Mouse (Mus musculus) left cerebral cortex, adult 11 months (tissue): ENCODE measurements around the gene Gm16181.

Source experiments
- DNase-seq: peaks from one replicate; pipeline ENCODE4 v3.0.0; 2022; ENCODE audit warnings: low spot score

Gene Gm16181

GRCm38 (mm10) chr17:35195631-35196320 lies 24.9 kb upstream of the Gm16181 start:
- peak; percentile 65 for DNase-seq

- no peak for DNase-seq
These were observed 24.4 kb upstream of the Gm16181 start for GRCm38 (mm10) chr17:35196321-35196641.

DNA sequence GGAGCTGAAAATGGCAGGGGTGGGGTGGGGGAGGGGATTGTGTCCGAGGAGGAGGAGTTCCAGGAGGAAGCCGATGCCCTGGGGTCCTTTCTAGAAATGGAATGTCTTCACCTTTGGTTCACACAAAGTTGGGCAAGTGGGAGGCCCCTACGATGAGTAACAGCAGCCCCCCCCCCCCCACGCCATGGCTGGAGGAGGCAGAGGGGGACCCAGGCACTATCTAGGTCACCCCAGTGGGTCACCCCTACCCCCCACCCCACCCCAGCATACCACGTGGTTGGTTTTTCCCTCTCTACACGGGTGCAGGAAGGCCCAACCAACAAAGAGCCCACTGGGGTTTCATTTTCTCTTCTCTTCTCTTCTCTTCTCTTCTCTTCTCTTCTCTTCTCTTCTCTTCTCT lies 23.5 kb upstream of the Gm16181 start:
- no peak for DNase-seq

GRCm38 (mm10) chr17:35198029-35198428 lies 22.6 kb upstream of the Gm16181 start:
- no peak for DNase-seq

- no peak for DNase-seq
These were observed 21.7 kb upstream of the Gm16181 start for GRCm38 (mm10) chr17:35198946-35199345.

GRCm38 (mm10) chr17:35200398-35200797 lies 20.2 kb upstream of the Gm16181 start:
- DNase-seq = no peak

GRCm38 (mm10) chr17:35201128-35201527 lies 19.5 kb upstream of the Gm16181 start:
- no peak for DNase-seq

GRCm38 (mm10) chr17:35201787-35202186 lies 18.8 kb upstream of the Gm16181 start, which contains the start of gene Tnf:
TSS of gene Tnf (minus strand) at chr17:35202007.
- DNase-seq = no peak

DNA sequence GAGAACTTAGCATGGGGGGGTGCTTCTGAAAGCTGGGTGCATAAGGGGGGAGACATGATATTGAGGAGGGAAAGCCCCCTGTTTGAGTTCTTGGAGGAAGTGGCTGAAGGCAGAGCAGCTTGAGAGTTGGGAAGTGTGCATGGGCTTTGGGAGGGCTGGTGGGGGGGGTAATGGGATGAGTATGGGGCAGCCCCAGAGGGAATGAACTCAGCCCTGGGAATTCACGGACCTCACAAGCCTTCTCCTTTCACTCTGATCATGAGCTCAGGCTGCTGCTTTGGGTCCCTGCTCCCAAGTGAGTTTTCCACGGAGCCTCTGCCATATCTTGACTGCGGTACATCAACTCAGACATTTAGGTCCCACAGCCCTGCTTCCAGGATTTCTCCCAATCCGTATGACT lies 18.2 kb upstream of the Gm16181 start:
- DNase-seq = no peak

GRCm38 (mm10) chr17:35204494-35205379 lies 15.9 kb upstream of the Gm16181 start, which contains the start of gene Lta:
TSS of gene Lta (minus strand) at chr17:35205351.
- DNase-seq = no peak

DNA sequence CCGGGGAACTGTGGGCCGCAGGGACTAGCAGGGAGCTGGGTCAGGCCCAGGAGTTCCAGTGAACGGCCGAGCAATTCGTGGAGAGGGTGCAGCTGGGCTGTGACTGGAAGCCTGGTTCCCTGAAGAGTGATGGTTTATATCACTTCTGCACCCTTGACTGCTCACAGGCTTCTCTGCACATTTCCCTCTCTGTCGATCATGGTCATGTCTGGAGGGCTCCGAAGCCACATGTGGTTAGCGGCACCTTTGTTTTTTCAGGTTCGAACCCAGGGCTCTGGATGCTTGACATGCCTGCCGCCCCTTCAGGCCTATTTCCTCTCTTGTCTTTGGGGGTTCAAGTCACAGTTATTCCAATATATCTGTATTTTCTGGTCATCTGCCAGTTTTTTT lies 15.3 kb upstream of the Gm16181 start:
- no peak for DNase-seq

DNA sequence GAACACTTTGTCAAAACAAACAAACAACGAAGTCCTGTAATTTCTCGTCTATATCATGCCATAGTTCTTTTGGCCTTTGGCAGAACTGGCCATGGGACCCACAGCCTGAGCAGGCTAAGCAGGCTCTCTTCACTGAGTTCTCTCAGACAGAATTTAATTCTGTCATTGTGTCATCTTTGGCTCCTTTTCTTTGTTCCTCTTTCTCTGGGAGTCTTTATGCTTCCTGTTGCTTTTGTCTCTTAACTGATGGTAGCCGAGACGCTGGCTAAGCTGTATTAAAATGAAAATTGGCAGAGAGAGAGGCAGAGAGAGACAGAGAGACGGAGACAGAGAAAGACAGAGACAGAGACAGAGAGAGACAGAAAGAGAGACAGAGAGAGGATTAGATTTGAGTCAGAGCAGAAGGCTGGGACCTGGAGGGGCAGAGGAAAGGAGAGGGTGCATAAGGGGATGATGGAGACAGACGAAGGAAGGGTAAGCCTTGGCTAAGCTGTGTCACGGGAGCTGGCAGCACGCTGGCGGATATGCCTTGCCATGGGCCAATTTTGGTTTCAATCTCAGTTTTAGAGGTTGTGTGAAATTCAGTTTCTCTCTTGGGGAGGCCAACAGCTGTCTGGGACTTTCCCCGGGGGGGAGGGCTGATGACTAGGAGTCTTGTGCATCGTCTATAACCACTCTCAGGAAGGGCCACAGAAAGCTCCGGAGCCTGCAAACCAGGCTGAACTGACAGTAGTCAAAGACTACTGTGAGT lies 10.7 kb upstream of the Gm16181 start:
- no peak for DNase-seq

DNA sequence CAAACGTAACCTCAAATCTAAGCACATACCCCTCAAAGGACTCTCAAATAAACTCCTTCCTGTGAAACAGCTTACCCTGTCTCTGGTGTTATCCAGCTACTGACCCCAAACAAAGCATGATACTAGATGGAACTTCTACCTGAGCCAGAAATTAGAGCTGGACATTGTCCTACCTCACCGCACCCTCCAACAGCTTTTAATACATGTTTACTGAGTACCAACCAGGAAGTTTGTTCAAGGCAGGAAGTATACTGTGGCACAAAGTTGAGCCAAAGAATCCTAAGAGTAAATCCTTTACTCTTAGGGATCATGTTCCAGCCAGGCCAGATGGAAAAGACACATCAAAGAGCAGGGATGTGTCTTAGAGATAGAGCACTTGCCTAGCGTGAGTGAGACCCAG lies 10.0 kb upstream of the Gm16181 start:
- no peak for DNase-seq

GRCm38 (mm10) chr17:35213071-35213470 lies 7.6 kb upstream of the Gm16181 start:
- DNase-seq = no peak

GRCm38 (mm10) chr17:35218516-35219193 lies 2.0 kb upstream of the Gm16181 start:
- no peak for DNase-seq

DNA sequence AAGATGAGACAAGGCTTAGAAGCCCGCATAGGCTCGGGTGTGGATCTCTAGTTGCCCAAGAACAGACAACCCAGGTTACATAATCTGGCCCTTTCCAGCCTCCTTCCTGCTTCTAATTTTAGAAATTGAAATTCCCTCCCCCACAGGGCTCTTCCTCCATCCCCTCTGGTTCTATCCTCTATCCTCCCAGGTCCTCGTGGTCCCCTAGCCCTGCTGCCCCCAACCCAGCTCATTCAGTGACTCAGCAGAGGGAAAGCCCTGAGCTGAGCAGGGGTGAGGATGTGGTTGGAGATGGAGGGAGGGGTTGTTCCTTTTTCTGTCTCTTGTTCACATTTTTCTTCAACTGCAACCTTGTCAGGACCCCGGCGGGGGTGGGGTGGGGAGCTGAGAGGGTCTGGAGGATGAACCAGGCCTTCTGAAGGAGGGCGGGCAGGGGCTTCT lies 1.0 kb upstream of the Gm16181 start:
- no peak for DNase-seq

- no peak for DNase-seq
These were observed 1.7 kb downstream of the Gm16181 start for GRCm38 (mm10) chr17:35222299-35222698.

DNA sequence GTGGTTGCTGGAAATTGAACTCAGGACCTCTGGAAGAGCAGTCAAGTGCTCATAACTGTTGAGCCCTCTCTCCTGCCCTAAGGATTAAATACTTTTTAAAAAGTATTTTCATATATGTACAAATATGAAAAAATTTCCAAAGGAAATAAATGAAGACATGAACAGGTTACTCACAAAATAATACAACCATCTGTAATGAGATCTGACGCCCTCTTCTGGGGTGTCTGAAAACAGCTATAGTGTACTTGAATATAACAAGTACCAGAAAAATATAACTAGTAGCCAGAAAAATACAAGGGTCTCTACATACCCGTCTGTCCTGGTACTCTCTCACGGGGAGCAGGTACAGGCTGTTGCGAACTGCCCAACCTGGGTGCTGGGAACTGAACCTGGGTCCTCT lies 4.0 kb downstream of the Gm16181 start:
- DNase-seq = no peak

DNA sequence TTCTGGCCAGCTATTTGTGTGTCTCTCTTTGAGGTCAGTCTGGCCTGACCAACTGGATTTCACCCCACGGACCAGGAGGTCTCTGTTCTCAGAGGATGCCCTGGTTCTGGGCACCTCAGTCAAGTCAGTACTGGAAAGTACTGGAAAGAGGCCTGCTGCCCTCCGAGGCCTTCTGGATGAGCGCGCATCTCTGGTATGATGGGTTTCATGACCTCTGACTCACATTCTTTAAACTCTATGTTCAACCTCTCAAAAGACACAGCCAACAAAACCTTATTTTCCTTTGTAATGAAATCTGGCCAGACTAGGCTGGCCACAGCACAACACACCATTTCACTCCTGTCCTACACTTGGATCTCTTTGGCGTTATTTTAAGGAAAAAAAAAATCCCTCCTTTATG lies 4.8 kb downstream of the Gm16181 start:
- DNase-seq = no peak

DNA sequence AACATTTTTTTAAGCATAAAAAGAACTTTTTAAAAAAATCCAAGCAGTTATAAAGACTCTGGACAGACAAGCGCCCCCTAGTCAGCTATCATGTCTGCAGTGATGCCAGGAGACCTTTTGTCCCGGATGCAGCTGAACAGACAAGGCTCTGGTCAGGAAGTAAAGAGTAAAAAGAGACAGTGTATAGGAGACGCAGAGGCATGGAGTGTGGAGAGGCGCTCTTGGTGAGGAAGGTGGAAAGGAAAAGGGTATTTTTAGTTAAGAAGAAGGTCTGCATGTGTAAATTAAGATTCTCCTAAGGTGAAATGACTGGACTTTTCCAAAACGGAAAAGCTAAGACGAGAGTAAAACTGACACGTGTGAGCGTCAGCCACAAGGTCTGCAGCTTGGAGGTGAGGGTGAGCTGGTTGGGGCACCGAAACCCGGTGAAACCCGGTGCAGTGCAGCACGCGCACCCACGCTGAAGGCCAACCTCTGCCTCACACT lies 6.0 kb downstream of the Gm16181 start:
- no peak for DNase-seq

GRCm38 (mm10) chr17:35231022-35231421 lies 10.4 kb downstream of the Gm16181 start:
- DNase-seq = no peak

GRCm38 (mm10) chr17:35232043-35232442 lies 11.4 kb downstream of the Gm16181 start:
- no peak for DNase-seq
